Mouse (Mus musculus): ENCODE data around the gene Adgrf5. TPM values are rescaled to one million over a fixed set of nuclear protein-coding genes. Genes with fewer than 3 reads are reported as not detected.

Gene Adgrf5
- polyA plus RNA-seq, 1 experiment from 2014 or later, result 8.0 TPM

DNA sequence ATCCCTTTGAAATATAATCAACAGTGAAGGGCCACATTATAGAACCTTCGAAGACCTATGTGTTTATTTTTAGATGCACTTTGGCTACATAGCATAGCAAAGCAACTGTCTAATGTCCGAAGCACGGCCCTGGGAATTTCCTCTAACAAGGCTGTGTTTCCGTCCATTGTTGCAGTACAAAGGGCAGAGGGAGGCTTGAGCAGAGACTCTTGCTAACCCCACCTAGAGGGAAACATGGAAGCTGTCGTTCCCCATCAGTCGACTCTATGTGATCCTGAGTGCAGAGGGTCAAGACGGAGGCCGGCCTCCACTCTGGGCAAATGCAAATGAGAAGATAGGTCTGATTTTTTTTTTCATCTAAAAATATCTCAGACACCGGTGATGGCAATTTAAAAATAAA lies 6.2 kb downstream of the Adgrf5 start:
- no peaks in the 10 kb centered on the region; the same call in 1 of the 2 replicates for H3K4me1 ChIP-seq (ENCODE audit: control insufficient read depth, insufficient read depth, low read depth, low read length)
- H3K9ac ChIP-seq (ENCODE audit: low read depth, low read length), result no peak overlapping the region
- H3K4me3 ChIP-seq (ENCODE audit: low read length), result no peak overlapping the region
- no peaks in the 10 kb centered on the region for H3K9me3 ChIP-seq (ENCODE audit: control insufficient read depth, low read length)
- H3K36me3 ChIP-seq (ENCODE audit: control insufficient read depth, insufficient read depth, low read length), result no peaks in the 10 kb centered on the region
- no peak overlapping the region for H3K4me2 ChIP-seq (ENCODE audit: low read length)
- no peak for ATAC-seq
- no peak overlapping the region for H3K27ac ChIP-seq (ENCODE audit: low read depth, low read length)
- WGBS, result 49% methylated on average over 9 of the region's 9 CpGs
- H3K27me3 ChIP-seq (replicated peaks; ENCODE audit: control insufficient read depth, insufficient read depth, low read length), result no peaks in the 10 kb centered on the region

DNA sequence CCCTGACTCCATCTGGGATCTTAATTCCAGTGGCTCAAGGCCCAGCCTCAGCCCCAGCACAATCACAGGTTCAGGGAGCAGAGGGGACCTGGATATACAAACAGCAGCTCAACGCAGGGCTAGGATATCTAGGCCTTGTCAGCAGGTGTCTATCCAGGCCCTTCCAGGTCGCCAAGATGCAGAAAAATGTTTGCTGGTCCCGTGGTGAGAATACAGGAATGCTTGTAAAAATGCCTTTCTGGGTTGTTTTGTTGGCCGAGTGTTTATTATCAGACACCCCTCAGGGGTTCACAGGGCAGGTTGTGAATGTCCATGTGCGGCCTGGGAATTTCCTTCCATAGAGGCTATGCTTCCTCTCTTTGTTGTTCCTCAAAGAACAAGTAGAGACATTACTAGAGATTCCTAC lies 7.9 kb downstream of the Adgrf5 start:
- Histone ChIP-seq H3K36me3 (ENCODE audit: control insufficient read depth, insufficient read depth, low read length) (no peaks in the 10 kb centered on the region), H3K9me3 (ENCODE audit: control insufficient read depth, low read length) (no peaks in the 10 kb centered on the region), H3K4me1 (ENCODE audit: control insufficient read depth, insufficient read depth, low read depth, low read length) (no peaks in the 10 kb centered on the region), H3K9ac (ENCODE audit: low read depth, low read length) (no peak overlapping the region), H3K27me3 (replicated peaks; ENCODE audit: control insufficient read depth, insufficient read depth, low read length) (no peaks in the 10 kb centered on the region), H3K4me3 (ENCODE audit: low read length) (no peak overlapping the region), H3K4me2 (ENCODE audit: low read length) (no peak overlapping the region), H3K27ac (ENCODE audit: low read depth, low read length) (no peak overlapping the region)
- 69% methylated on average over 5 of the region's 5 CpGs for WGBS
- ATAC-seq, result no peak

DNA sequence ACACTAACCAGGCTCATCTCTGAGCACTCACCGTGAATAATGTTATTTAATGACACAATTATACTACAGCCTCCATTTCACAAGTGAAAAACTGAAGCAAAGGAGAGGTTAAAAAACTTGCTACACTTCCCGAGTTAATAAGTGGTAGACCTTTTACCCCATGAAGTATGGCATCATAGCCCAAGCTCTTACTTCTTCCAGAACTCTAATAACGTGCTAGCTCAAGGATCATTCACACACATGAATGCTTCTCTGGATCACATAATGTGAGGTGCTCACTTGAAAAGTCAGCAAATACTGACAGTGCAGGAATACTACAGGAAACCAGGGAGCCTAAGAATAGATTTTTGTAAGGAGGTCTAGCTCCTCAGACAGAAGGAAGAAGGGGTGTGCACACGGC lies 12.4 kb downstream of the Adgrf5 start:
- H3K4me1 ChIP-seq (ENCODE audit: control insufficient read depth, insufficient read depth, low read depth, low read length), result no peaks in the 10 kb centered on the region
- no peak for ATAC-seq
- no peak overlapping the region for H3K4me3 ChIP-seq (ENCODE audit: low read length)
- no peak overlapping the region for H3K4me2 ChIP-seq (ENCODE audit: low read length)
- H3K9ac ChIP-seq (ENCODE audit: low read depth, low read length), result no peak overlapping the region
- 82% methylated on average over 4 of the region's 4 CpGs for WGBS
- H3K9me3 ChIP-seq (ENCODE audit: control insufficient read depth, low read length), result no peaks in the 10 kb centered on the region
- H3K27ac ChIP-seq (ENCODE audit: low read depth, low read length), result no peak overlapping the region
- no peaks in the 10 kb centered on the region for H3K36me3 ChIP-seq (ENCODE audit: control insufficient read depth, insufficient read depth, low read length)
- H3K27me3 ChIP-seq (replicated peaks; ENCODE audit: control insufficient read depth, insufficient read depth, low read length), result no peaks in the 10 kb centered on the region

DNA sequence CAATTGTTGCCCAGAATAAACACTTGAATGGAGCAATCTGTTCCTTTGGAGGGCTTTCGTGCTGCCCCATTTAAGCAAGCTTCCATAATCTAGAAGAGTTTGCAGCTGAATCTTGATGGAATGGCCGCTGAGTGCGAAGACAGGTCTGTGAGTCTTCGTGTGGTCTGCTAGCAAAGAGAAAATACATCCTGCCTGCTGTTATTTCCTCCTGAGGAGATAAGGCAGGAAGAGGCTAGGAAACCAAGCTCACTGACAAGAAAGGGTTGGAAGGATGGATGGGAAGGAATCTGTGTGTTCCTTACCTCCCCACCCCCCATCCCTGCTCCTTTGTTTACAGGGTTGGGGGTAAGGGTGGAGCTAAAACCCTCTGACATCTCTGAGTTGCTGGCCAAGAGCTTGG lies 13.8 kb downstream of the Adgrf5 start:
- Histone ChIP-seq H3K4me1 (ENCODE audit: control insufficient read depth, insufficient read depth, low read depth, low read length) (no peaks in the 10 kb centered on the region), H3K27ac (ENCODE audit: low read depth, low read length) (no peak overlapping the region), H3K4me3 (ENCODE audit: low read length) (no peak overlapping the region), H3K9me3 (ENCODE audit: control insufficient read depth, low read length) (no peaks in the 10 kb centered on the region), H3K4me2 (ENCODE audit: low read length) (no peak overlapping the region), H3K9ac (ENCODE audit: low read depth, low read length) (no peak overlapping the region), H3K27me3 (replicated peaks; ENCODE audit: control insufficient read depth, insufficient read depth, low read length) (no peaks in the 10 kb centered on the region), H3K36me3 (ENCODE audit: control insufficient read depth, insufficient read depth, low read length) (no peaks in the 10 kb centered on the region)
- no peak for ATAC-seq
- 69% methylated on average over 4 of the region's 4 CpGs for WGBS

DNA sequence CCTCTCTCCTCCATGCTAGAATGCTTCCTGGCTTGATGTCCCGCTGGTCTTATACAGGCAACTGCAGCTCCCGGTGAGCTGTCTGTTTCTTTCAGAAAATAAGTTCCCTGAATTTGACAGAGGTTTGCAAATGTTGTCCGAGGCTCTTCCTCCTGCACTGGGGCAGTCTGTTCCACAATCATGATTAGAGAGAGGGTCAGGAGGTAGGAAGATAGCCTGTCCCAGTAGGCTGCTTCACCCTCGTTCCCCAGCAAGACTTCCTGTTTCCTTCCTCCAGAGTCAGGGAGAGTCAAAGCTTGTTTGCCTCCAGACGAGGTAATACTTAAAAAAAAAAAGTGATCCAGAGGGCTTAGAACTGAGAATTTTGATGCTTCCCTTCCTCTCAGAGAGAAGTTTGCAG lies 16.3 kb downstream of the Adgrf5 start:
- Histone ChIP-seq H3K36me3 (ENCODE audit: control insufficient read depth, insufficient read depth, low read length) (no peaks in the 10 kb centered on the region), H3K27me3 (replicated peaks; ENCODE audit: control insufficient read depth, insufficient read depth, low read length) (no peaks in the 10 kb centered on the region), H3K27ac (ENCODE audit: low read depth, low read length) (no peak overlapping the region), H3K4me2 (ENCODE audit: low read length) (no peak overlapping the region), H3K4me1 (ENCODE audit: control insufficient read depth, insufficient read depth, low read depth, low read length) (no peaks in the 10 kb centered on the region), H3K9ac (ENCODE audit: low read depth, low read length) (no peak overlapping the region), H3K4me3 (ENCODE audit: low read length) (no peak overlapping the region), H3K9me3 (ENCODE audit: control insufficient read depth, low read length) (no peaks in the 10 kb centered on the region)
- ATAC-seq, result no peak
- WGBS, result 71% methylated on average over 5 of the region's 5 CpGs

DNA sequence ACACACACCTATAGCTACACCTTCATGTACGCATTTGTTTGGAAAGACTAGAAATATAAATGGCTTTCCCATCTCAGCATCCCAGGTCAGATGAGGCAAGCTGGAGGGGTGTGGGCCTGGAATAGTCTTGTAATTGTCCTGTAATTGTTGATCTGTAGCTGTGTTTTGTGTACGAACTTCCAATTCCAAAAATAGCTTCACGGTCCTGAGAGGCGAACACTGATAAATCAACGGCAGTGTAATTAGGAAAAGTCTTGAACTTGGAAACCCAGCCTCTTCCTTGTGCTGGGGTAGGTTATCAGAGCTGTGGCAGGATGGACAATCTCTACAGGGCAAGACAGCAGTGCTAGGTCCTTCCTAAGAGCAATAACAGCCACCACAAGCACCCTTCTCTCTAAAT lies 18.5 kb downstream of the Adgrf5 start:
- H3K4me1 ChIP-seq (ENCODE audit: control insufficient read depth, insufficient read depth, low read depth, low read length), result no peaks in the 10 kb centered on the region
- H3K9ac ChIP-seq (ENCODE audit: low read depth, low read length), result no peak overlapping the region
- WGBS, result 96% methylated on average over 5 of the region's 5 CpGs
- no peaks in the 10 kb centered on the region for H3K9me3 ChIP-seq (ENCODE audit: control insufficient read depth, low read length)
- H3K4me3 ChIP-seq (ENCODE audit: low read length), result no peak overlapping the region
- ATAC-seq, result no peak
- H3K27me3 ChIP-seq (replicated peaks; ENCODE audit: control insufficient read depth, insufficient read depth, low read length), result no peaks in the 10 kb centered on the region
- H3K36me3 ChIP-seq (ENCODE audit: control insufficient read depth, insufficient read depth, low read length), result no peaks in the 10 kb centered on the region
- no peak overlapping the region for H3K27ac ChIP-seq (ENCODE audit: low read depth, low read length)
- no peak overlapping the region for H3K4me2 ChIP-seq (ENCODE audit: low read length)

DNA sequence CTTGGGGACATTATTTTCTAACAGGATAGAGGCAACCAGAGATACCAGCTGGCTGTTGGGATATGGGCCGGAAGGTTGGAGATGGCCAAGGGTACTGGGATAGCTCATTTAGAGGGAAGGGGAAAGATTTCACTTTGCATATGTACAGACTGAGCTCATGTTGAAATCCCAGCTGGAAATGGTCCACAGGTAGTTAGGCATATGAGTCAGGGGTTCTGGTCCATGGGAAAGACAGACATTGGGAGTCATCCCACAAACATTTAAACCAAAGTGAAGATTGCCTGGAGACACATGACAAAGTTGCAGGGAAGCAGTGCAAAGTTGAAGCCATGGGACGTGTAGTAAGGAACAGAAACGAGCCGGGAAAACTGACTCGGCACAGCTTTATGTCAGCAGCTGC lies 26.1 kb downstream of the Adgrf5 start:
- Histone ChIP-seq H3K27me3 (replicated peaks; ENCODE audit: control insufficient read depth, insufficient read depth, low read length) (no peaks in the 10 kb centered on the region), H3K4me3 (ENCODE audit: low read length) (no peak overlapping the region), H3K36me3 (ENCODE audit: control insufficient read depth, insufficient read depth, low read length) (no peaks in the 10 kb centered on the region), H3K9me3 (ENCODE audit: control insufficient read depth, low read length) (no peaks in the 10 kb centered on the region), H3K4me2 (ENCODE audit: low read length) (no peak overlapping the region), H3K4me1 (ENCODE audit: control insufficient read depth, insufficient read depth, low read depth, low read length) (no peaks in the 10 kb centered on the region), H3K27ac (ENCODE audit: low read depth, low read length) (no peak overlapping the region), H3K9ac (ENCODE audit: low read depth, low read length) (no peak overlapping the region)
- no peak for ATAC-seq
- WGBS, result 94% methylated on average over 5 of the region's 5 CpGs

DNA sequence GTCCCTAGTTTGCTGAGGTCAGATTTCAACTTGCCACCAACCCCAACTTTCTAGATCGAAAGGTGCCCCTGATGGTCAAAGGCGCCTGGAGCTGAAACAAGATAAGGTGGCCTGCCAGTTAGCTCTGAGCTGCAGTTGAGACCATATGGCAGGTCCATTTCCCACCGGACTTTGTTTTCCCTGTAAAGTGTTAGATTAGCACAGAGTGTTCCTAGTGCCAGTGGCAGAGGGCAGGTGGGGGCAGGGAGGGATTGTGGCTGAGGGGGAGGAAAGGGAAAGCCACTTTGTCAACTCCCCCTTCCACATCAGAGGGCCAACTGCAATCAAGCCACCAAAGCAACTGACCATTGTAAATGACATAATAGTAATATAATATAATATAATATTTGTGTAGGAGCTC lies 26.9 kb downstream of the Adgrf5 start:
- no peak for ATAC-seq
- Histone ChIP-seq H3K36me3 (ENCODE audit: control insufficient read depth, insufficient read depth, low read length) (no peaks in the 10 kb centered on the region), H3K4me3 (ENCODE audit: low read length) (no peak overlapping the region), H3K27ac (ENCODE audit: low read depth, low read length) (no peak overlapping the region), H3K4me1 (ENCODE audit: control insufficient read depth, insufficient read depth, low read depth, low read length) (no peaks in the 10 kb centered on the region), H3K9me3 (ENCODE audit: control insufficient read depth, low read length) (no peaks in the 10 kb centered on the region), H3K27me3 (replicated peaks; ENCODE audit: control insufficient read depth, insufficient read depth, low read length) (no peaks in the 10 kb centered on the region), H3K4me2 (ENCODE audit: low read length) (no peak overlapping the region), H3K9ac (ENCODE audit: low read depth, low read length) (no peak overlapping the region)
- 77% methylated on average over 3 of the region's 3 CpGs for WGBS

DNA sequence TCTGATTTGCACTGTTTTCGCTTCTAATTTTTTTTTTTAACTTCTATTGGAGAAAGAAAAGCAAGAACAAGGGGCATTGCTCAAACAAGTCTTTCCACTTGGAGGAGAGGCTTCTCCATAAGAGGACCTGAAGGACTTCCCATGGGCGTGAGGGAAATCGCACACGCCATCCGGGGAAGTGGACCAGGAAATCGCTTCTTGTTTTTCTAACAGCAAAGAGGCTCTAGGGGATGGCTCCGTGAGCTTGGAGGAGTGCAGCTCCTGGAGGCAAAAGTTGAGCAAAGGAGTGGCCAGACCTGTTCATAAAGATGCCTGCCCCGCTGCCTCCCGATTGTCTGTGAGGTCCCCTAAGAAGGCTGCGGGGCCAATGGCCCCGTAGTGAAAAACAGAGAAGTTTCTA lies 29.0 kb downstream of the Adgrf5 start:
- no peak overlapping the region for H3K9ac ChIP-seq (ENCODE audit: low read depth, low read length)
- no peaks in the 10 kb centered on the region for H3K4me1 ChIP-seq (ENCODE audit: control insufficient read depth, insufficient read depth, low read depth, low read length)
- no peak for ATAC-seq
- no peak overlapping the region for H3K27ac ChIP-seq (ENCODE audit: low read depth, low read length)
- H3K36me3 ChIP-seq (ENCODE audit: control insufficient read depth, insufficient read depth, low read length), result no peaks in the 10 kb centered on the region
- no peak overlapping the region for H3K4me2 ChIP-seq (ENCODE audit: low read length)
- no peaks in the 10 kb centered on the region for H3K9me3 ChIP-seq (ENCODE audit: control insufficient read depth, low read length)
- H3K4me3 ChIP-seq (ENCODE audit: low read length), result no peak overlapping the region
- H3K27me3 ChIP-seq (replicated peaks; ENCODE audit: control insufficient read depth, insufficient read depth, low read length), result no peaks in the 10 kb centered on the region
- 90% methylated on average over 11 of the region's 11 CpGs for WGBS

DNA sequence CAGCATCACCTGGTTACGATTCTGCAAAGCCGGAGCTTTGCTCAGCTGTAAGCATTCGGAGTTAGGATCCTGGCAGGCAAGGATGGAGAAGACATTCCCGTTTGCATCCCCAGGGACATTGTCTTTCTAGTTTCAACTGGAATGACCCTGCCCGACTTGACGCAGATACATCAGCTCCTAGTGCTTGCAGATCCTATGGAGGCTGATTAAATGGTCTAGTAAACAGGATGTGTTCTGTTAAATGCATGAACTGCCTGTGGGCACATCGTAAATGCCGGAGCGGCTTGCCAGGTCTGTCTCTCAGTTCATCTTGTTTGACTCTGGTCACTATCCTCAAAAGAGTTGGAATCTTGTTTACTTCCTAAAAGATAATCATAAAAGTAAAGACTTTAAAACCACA lies 31.9 kb downstream of the Adgrf5 start:
- Histone ChIP-seq H3K36me3 (ENCODE audit: control insufficient read depth, insufficient read depth, low read length) (no peaks in the 10 kb centered on the region), H3K9me3 (ENCODE audit: control insufficient read depth, low read length) (no peaks in the 10 kb centered on the region), H3K9ac (ENCODE audit: low read depth, low read length) (no peak overlapping the region), H3K27me3 (replicated peaks; ENCODE audit: control insufficient read depth, insufficient read depth, low read length) (no peaks in the 10 kb centered on the region), H3K4me3 (ENCODE audit: low read length) (no peak overlapping the region), H3K4me1 (ENCODE audit: control insufficient read depth, insufficient read depth, low read depth, low read length) (no peaks in the 10 kb centered on the region), H3K4me2 (ENCODE audit: low read length) (no peak overlapping the region), H3K27ac (ENCODE audit: low read depth, low read length) (no peak overlapping the region)
- 70% methylated on average over 9 of the region's 9 CpGs for WGBS
- ATAC-seq, result no peak
